Mouse (Mus musculus): ENCODE measurements around the gene Vmn1r86. TPM values are rescaled to one million over a fixed set of nuclear protein-coding genes. Genes with fewer than 3 reads are reported as not detected.
"Not testable (repeated sequence)": the region's sequence is repeated elsewhere in the genome, so short reads cannot be mapped to it uniquely, and the experiment has no call there.

The Vmn1r86 gene
- polyA plus RNA-seq (2012; rRNA removed), result not detected in 2 replicates

DNA sequence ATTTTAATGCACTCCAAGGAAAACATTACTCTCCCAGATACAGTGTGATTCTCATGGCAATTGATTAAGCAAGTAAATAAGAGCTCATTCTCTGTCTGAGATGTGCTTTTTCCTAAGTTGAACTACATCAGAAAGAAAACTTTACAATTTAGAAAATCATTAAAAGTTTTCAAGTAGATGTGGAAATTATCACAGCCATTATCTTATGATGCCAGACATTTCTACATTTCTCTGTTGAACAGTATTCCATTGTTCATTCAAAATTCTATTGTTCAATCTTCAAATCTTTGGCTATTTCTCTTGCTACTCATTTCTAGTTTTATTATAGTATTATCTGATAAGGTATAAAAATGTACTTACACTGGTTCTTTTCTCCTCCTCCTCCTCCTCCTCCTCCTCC lies at the start of gene Vmn1r86:
Gene Vmn1r86, minus strand, starts transcription at position 101 of the 400 bp plus-strand sequence.
- no peak for DNase-seq (ENCODE audit: low read depth)

GRCm38 (mm10) chr7:13159268-13159667 lies 39.6 kb upstream of the Vmn1r86 start, which contains the start of gene Vmn1r88:
Gene Vmn1r88, plus strand, starts transcription at chr7:13159568.
- no peak for DNase-seq (ENCODE audit: low read depth)

DNA sequence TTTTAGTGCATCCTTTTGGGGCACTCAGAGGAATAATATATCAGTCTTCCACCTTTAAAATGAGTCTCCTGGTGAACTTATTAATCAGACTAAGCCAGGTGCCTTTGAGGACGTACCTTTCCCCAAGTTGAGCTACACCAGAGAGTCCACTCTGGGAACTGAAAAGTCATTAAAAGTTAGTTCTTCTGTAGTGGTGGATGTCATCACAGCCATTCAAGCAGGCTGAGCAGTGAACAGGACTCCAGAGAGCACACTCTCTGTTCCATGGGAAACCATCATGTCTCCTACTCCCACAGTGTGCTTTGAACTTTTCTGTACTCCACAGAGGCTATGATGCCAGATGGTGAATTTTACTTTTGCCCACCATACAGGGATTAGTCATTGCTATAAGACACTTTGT lies 20.3 kb upstream of the Vmn1r86 start, which contains the start of gene Vmn1r87:
Gene Vmn1r87, minus strand, starts transcription at position 101 of the 400 bp plus-strand sequence.
- DNase-seq (ENCODE audit: low read depth), result no peak

- no peak for DNase-seq (ENCODE audit: low read depth)
Measured at GRCm38 (mm10) chr7:13137340-13137739, 17.6 kb upstream of the Vmn1r86 start.

DNA sequence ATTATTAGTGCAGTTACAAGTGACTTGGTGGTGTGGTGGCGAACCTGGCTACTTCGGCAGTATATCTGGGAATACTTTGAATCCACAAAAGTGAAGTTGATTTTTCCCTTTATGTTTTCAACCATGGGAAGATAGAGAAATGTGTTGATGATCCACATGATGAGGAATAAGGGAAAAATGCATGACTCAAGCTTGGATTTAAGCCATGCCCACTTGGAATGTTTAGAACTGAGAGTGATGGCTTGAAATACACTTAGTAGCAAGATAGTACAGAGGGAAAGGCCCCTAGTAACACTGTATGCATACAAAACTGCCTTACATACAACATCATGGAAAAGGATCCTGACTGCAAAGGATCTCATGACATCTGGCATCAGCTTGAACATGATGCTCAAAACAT lies 12.1 kb upstream of the Vmn1r86 start:
- no peak for DNase-seq (ENCODE audit: low read depth)

DNA sequence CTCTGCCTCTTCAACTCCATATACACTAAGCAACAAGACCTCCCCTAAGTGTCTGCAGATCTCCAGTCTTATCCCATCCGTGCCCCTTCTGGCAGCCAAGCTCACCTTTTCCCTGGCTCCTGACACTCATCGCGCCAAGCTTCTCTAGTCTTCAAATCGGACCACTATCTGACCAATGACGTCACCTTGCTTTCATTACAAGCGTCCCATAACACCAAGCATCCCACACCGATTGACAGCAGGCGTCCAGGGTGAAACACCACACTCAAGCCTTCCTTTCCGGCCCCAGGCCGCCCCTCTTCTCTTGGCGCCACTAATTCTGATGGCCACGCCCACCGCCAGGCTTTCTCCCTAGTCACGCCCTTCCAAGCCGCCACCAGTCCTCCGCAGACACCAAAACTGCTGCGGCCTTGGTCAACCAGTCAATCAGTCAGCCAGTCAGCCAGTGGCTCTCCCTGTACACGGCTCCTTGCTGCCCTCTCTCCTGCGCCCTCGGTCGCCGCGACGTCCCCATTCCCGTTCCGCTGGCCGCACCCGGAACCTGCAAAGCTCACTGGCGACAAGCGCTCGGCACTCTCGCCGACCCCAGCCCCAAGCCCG lies 3.9 kb upstream of the Vmn1r86 start:
- not testable (repeated sequence) for DNase-seq (ENCODE audit: low read depth)

- no peak for DNase-seq (ENCODE audit: low read depth)
Measured at GRCm38 (mm10) chr7:13095073-13095472, 24.6 kb downstream of the Vmn1r86 start, which contains the start of gene Vmn1r85. Gene Vmn1r85, minus strand, starts transcription at chr7:13095173.

DNA sequence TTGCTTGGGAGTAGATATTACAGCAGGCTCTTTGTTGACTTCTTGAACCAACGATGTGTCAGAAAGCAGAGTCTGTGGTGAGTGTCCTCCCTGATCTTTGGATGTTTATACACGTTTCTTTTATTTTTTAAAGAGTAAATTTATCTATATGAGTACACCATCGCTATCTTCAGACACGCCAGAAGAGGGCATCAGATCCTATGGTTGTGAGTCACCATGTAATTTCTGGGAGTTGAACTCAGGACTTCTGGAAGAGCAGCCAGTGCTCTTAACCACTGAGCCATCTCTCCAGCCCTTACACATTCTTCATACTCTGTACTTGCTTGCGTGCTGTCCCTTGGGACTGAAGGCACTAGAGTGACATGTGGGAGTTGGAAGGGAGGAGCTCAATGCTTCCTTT lies 47.4 kb downstream of the Vmn1r86 start:
- no peak for DNase-seq (ENCODE audit: low read depth)

DNA sequence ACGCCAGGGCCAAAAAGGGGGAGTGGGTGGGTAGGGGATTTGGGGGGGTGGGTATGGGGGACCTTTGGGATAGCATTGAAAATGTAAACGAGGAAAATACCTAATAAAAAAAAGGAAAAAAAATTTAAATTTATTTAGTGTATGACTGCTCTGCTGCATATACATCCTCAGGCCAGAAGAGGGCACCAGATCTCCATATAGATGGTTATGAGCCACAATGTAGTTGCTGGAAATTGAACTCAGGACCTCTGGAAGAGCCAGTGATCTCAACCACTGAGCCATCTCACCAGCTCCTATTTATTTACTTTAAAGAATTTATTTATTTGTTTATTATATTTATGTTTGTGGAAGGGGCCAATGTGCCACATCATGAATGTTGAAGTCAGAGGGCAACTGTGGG lies 56.3 kb downstream of the Vmn1r86 start:
- not testable (repeated sequence) for DNase-seq (ENCODE audit: low read depth)

- no peak for DNase-seq (ENCODE audit: low read depth)
Measured at GRCm38 (mm10) chr7:13059536-13059935, 60.2 kb downstream of the Vmn1r86 start.

- DNase-seq (ENCODE audit: low read depth), result no peak
Measured at GRCm38 (mm10) chr7:13056913-13057700, 62.6 kb downstream of the Vmn1r86 start.

DNA sequence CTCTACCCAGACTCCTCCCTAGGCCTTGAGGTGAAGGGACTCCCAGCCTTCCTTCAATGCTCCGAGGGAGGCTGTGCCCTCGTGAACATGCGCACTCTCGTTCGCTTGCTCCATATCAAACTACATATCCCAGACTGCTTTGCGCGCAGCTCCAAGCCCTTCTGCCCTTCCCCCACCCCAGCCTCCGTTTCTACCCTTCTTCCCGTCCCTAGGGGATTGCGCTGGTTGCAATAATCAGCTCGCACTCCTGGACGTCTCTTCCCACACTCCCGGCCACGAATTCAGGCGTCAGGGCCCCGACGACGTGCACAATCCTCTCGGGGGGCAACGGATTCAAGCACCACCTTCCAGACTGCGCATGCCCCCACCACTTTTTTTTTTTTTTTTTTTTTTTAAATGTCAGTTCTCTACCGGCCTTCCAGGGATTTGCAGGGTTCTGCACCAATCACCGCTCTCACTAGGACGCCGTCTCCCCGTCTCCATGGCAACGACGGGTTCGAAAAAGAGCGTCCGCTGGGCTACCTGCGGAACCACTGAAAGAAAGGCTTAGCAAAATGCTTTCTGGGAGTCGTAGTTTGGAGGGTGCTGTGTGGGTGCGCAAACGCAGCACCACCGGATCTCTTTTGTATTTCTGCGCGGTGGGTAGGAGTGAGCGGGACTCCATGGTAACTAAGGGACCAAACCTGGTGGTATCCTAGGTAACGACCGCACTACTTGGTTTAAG lies 65.3 kb downstream of the Vmn1r86 start, which contains the start of gene Mzf1:
Gene Mzf1, minus strand, starts transcription at position 478 of the 724 bp plus-strand sequence.
- DNase-seq (ENCODE audit: low read depth), result peak; percentile 77

GRCm38 (mm10) chr7:13053961-13054286 lies 65.8 kb downstream of the Vmn1r86 start:
- no peak for DNase-seq (ENCODE audit: low read depth)

GRCm38 (mm10) chr7:13053501-13053900 lies 66.2 kb downstream of the Vmn1r86 start:
- no peak for DNase-seq (ENCODE audit: low read depth)

DNA sequence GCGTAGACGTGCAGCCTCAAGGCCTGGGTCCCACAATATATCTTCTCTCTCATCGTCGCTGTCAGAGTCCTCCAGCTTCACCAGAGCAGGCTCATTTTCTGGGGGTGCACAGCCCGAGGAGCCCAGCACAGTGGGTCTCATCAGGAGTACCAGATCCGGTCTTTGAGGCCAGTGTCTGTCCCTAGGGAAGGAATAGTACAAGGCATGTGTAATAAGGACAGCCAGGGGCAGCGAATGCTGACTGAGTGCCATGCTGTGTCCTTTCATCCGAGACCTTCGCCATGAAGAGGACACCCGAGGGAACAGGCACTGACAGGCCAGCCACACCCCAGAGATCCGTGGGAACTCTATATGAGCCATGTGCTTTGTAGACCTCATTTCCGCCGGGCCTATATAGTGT lies 66.7 kb downstream of the Vmn1r86 start:
- DNase-seq (ENCODE audit: low read depth), result no peak

Other genes with a start within 250 kb of the Vmn1r86 start
- gene Zfp128, start 238.7 kb downstream of the Vmn1r86 start, polyA plus RNA-seq (2012; rRNA removed), result 1.4 and 1.5 TPM in 2 replicates
- gene Zscan22, start 222.1 kb downstream of the Vmn1r86 start, polyA plus RNA-seq (2012; rRNA removed), result 11.1 and 13.1 TPM in 2 replicates
- 2,418 and 2,737 TPM in 2 replicates for gene Rps5, start 197.6 kb downstream of the Vmn1r86 start, polyA plus RNA-seq (2012; rRNA removed)
- 1.7 and 3.1 TPM in 2 replicates for gene Rnf225, start 192.5 kb downstream of the Vmn1r86 start, polyA plus RNA-seq (2012; rRNA removed)
- 10.3 and 10.5 TPM in 2 replicates for gene Zfp324, start 154.1 kb downstream of the Vmn1r86 start, polyA plus RNA-seq (2012; rRNA removed)
- gene Zfp446, start 142.1 kb downstream of the Vmn1r86 start, polyA plus RNA-seq (2012; rRNA removed), result 7.0 and 8.1 TPM in 2 replicates
- gene Slc27a5, start 121.7 kb downstream of the Vmn1r86 start, polyA plus RNA-seq (2012; rRNA removed), result 0.19 and 0.51 TPM in 2 replicates
- 214 and 282 TPM in 2 replicates for gene Trim28, start 120.8 kb downstream of the Vmn1r86 start, polyA plus RNA-seq (2012; rRNA removed)
- 12.7 and 17.3 TPM in 2 replicates for gene Zbtb45, start 109.9 kb downstream of the Vmn1r86 start, polyA plus RNA-seq (2012; rRNA removed)
- 116 and 142 TPM in 2 replicates for gene Chmp2a, start 85.1 kb downstream of the Vmn1r86 start, polyA plus RNA-seq (2012; rRNA removed)
- 187 and 192 TPM in 2 replicates for gene Ube2m, start 81.6 kb downstream of the Vmn1r86 start, polyA plus RNA-seq (2012; rRNA removed)
- 3.6 and 3.7 TPM in 2 replicates for gene Mzf1, start 65.2 kb downstream of the Vmn1r86 start, polyA plus RNA-seq (2012; rRNA removed)
- not detected in 2 replicates for gene Vmn1r85, start 24.7 kb downstream of the Vmn1r86 start, polyA plus RNA-seq (2012; rRNA removed)
- gene Vmn1r87, start 20.2 kb upstream of the Vmn1r86 start, polyA plus RNA-seq (2012; rRNA removed), result not detected in 2 replicates
- gene Vmn1r88, start 39.7 kb upstream of the Vmn1r86 start, polyA plus RNA-seq (2012; rRNA removed), result not detected in 2 replicates
- not detected in 2 replicates for gene Vmn1r89, start 93.1 kb upstream of the Vmn1r86 start, polyA plus RNA-seq (2012; rRNA removed)
- gene Lig1, start 157.4 kb upstream of the Vmn1r86 start, polyA plus RNA-seq (2012; rRNA removed), result 7.0 and 7.8 TPM in 2 replicates
- gene Zswim9, start 158.8 kb upstream of the Vmn1r86 start, polyA plus RNA-seq (2012; rRNA removed), result 3.8 and 4.5 TPM in 2 replicates
- 0.62 and 1.1 TPM in 2 replicates for gene Pla2g4c, start 204.7 kb upstream of the Vmn1r86 start, polyA plus RNA-seq (2012; rRNA removed)